Mouse (Mus musculus): Measurements from ENCODE around the gene Zfp638. TPM values are rescaled to one million over a fixed set of nuclear protein-coding genes. Genes with fewer than 3 reads are reported as not detected.

Gene Zfp638
- total RNA-seq, 2 experiments from 2014 or later = 148 to 161 TPM

GRCm38 (mm10) chr6:83888802-83889201, 21.9 kb downstream of the Zfp638 start:
- intact Hi-C loops (cut with DNase I) = no loop called here
- DNase-seq = no peak

GRCm38 (mm10) chr6:83890281-83891015, 23.5 kb downstream of the Zfp638 start:
- intact Hi-C loops (cut with DNase I) = no loop called here
- DNase-seq = no peak

GRCm38 (mm10) chr6:83891251-83891650, 24.3 kb downstream of the Zfp638 start:
- intact Hi-C loops (cut with DNase I) = no loop called here
- DNase-seq = no peak

DNA sequence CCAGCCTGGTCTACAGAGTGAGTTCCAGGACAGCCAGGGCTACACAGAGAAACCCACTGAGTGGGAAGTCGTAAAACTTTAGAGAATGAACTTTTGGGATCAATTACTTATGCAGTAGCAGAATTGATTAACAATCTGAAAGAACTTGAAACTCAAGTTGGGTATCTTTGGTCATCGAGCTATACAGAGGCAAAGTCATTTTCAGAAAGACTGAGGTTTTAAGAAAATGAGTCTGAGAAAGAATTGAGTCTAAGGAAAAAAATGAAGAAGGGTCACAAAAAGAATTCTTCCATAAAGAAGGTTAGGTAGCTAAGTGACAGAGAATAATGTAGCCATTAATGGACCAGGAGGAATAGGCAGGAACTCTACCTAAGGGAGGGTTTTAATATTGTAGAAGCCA, 24.8 kb downstream of the Zfp638 start:
- DNase-seq = no peak
- intact Hi-C loops (cut with DNase I) = no loop called here

- intact Hi-C loops (cut with DNase I) = no loop called here
- no peak for DNase-seq
These were observed 26.2 kb downstream of the Zfp638 start for GRCm38 (mm10) chr6:83893086-83893485.

DNA sequence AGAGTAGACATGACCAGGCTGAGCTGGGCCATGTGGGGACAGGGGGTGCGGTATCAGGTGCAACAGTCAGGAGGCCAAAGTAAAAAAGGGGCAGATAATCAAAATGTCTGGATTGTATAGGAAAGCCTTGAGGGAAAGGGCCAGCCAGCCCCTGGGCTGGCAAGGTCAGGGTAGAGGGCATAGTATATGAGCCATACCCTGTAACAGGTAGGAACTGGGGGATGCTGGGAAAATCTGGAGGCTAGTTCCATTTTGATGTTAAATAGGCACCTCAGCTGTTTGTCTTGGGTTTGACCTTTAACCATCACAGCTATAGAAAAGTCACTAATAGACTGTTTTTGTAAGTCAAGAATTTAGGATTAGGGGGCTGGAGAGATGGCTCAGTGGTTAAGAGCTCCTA, 26.7 kb downstream of the Zfp638 start:
- DNase-seq = no peak
- intact Hi-C loops (cut with DNase I) = no loop called here

DNA sequence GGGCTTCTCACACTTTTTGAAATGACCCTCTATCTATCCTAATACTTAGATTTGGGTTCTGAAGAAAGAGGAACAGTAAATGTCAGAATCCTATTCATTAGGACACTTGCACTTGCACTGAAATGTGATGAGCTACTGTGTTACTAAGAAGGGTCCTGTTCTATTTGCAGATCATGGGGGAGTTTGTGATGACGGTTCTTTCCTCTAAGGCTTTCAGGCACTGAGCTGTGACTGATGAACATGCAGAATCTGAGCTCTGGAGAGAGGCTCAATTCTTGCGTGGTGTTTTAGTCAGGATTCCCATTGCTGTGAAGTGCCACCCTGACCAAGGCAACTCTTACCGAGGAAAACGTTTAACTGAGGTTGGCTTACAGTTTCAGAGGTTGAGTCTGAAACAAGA, 32.2 kb downstream of the Zfp638 start:
- no peak for DNase-seq
- intact Hi-C loops (cut with DNase I) = no loop called here

- no peak for DNase-seq
- intact Hi-C loops (cut with DNase I) = no loop called here
These were observed 38.4 kb downstream of the Zfp638 start for GRCm38 (mm10) chr6:83905276-83905675.

GRCm38 (mm10) chr6:83906659-83907058, 39.8 kb downstream of the Zfp638 start:
- DNase-seq = no peak
- intact Hi-C loops (cut with DNase I) = no loop called here

DNA sequence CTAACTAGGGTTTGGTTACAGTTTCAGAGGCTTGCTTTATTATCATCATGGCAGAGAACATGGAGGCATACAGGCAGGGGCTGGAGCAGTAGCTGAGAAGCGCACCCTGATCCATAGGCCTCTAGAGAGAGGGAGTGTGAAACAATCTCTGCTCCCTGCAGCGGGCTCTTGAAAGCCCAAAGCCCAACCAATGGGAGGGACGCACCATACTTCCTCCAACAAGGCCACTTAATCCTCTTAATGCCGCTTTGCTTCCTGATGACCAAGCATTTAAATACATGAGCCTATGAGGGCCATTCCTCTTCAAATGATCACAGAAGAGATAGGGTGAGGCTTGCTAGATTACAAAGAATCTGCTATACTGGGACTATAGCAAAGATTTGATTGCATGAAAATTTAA, 41.5 kb downstream of the Zfp638 start:
- no peak for DNase-seq
- intact Hi-C loops (cut with DNase I) = no loop called here

- DNase-seq = no peak
- intact Hi-C loops (cut with DNase I) = no loop called here
These were observed 46.8 kb downstream of the Zfp638 start for GRCm38 (mm10) chr6:83913710-83914109.

GRCm38 (mm10) chr6:83914183-83914719, 47.3 kb downstream of the Zfp638 start:
- peak; percentile 100 for DNase-seq
- intact Hi-C loops (cut with DNase I) = no loop called here

DNA sequence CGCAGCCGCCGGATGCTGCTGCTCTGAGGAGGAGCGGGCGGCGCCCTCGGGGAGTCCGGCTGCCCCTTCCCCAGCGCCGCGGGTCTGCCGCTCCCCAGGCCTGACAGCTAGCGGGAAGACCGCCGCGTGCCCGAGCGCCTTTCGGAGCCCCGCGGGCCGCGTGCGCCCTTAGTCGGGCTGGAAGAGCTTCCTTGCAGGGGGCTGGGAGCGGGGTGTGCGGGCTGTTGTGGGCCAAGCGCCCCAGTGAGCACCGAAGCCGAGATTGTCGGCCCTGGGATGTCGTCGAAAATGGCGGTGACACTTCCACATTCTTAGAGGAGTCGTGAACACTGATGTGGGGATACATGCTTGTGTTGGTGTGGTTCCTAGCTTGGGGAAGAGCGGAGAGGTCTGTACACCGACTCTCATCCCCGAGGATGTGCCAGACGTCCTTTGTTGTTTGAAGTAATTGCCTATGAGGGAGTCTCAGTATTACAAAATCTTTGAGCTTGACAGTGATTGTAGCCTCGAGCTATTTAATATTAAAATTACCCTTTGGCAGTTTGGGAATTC, 47.9 kb downstream of the Zfp638 start:
- no peak for DNase-seq
- intact Hi-C loops (cut with DNase I) = no loop called here

- no peak for DNase-seq
- intact Hi-C loops (cut with DNase I) = no loop called here
These were observed 60.5 kb downstream of the Zfp638 start for GRCm38 (mm10) chr6:83927418-83927817.

DNA sequence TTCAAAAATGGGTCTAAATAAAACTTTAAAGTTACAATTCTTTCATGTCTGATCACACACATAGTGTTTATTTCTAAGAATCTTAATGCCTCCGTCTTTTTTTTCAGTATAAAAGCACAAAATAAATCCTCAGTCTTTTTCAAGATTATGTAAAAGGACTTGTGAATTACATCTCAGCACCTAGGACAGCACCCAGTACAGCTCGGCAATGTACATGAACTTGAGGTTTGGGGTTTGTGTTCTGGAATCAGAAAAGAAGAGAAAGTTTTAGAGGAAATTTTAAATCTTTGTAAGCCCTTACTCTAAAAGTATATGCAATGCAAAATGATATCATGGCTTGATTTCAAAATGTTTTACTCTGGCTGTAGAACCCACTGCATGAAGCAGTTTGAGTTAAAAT, 61.3 kb downstream of the Zfp638 start:
- intact Hi-C loops (cut with DNase I) = no loop called here

DNA sequence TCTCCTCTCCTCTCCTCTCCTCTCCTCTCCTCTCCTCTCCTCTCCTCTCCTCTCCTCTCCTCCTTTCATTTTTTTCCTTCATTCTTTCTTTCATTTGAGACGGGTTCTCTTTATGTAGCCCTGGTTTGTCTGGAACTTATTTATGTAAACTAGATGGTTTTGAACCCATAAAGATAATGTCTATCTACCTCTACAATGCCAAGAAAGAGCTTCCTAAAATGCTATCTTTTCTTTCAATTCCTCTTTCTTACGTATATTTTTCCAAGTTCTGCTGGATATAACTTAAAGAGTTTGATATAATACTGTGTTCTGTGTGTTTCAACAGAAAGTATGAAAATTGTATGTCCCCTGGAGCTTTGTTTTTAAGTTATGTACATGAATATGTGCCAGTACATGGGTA, 72.6 kb downstream of the Zfp638 start:
- intact Hi-C loops (cut with DNase I) = no loop called here
- no peak for DNase-seq

More for the DNA sequence above, 61.3 kb downstream of the Zfp638 start:
- no peak for DNase-seq

- intact Hi-C loops (cut with DNase I) = loop anchor here (5.0 kb wide), 1 partner anchor 34 kb away; no protein-coding TSS in a partner anchor
These were observed 75.9 kb downstream of the Zfp638 start for GRCm38 (mm10) chr6:83942806-83943205.

GRCm38 (mm10) chr6:83953603-83954002, 86.7 kb downstream of the Zfp638 start:
- no peak for DNase-seq
- intact Hi-C loops (cut with DNase I) = loop anchor here (5.0 kb wide), 1 partner anchor 34 kb away; no protein-coding TSS in a partner anchor

More at GRCm38 (mm10) chr6:83942806-83943205, 75.9 kb downstream of the Zfp638 start:
- DNase-seq = no peak

- no peak for DNase-seq
- intact Hi-C loops (cut with DNase I) = loop anchor here (5.0 kb wide), 1 partner anchor 35 kb away; no protein-coding TSS in a partner anchor
These were observed 120.7 kb downstream of the Zfp638 start for GRCm38 (mm10) chr6:83987642-83988041.

DNA sequence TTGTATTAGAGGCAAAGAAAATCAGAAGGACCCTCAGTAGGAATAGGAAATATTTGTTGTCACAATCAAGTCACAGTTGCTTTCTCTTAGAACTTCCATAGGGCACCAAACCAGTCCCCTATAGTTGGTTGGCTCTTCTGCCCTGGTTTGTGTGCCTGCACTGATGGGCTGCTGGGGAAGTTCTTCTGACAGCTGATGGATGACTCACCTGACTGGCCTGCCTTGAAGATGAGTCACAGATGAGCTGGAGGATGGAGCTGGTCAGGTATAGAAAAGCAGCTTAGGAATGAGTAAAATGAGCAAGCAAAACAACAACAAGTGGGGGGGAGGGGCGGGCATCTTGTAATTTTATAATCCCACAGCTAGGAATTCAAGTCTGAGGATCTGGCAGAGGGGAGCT, 135.8 kb downstream of the Zfp638 start:
- intact Hi-C loops (cut with DNase I) = no loop called here
- DNase-seq = no peak

- intact Hi-C loops (cut with DNase I) = no loop called here
- DNase-seq = no peak
These were observed 137.4 kb downstream of the Zfp638 start for GRCm38 (mm10) chr6:84004295-84004694.

Data from left cerebral cortex, postnatal 4 days (tissue).